Mouse (Mus musculus): ENCODE measurements around the gene Gm49630. TPM values are rescaled to one million over a fixed set of nuclear protein-coding genes. Genes with fewer than 3 reads are reported as not detected.
"Not testable (repeated sequence)": the region's sequence is repeated elsewhere in the genome, so short reads cannot be mapped to it uniquely, and the experiment has no call there.

Gm49630 gene
- total RNA-seq, 2 experiments from 2014 or later, result not detected

DNA sequence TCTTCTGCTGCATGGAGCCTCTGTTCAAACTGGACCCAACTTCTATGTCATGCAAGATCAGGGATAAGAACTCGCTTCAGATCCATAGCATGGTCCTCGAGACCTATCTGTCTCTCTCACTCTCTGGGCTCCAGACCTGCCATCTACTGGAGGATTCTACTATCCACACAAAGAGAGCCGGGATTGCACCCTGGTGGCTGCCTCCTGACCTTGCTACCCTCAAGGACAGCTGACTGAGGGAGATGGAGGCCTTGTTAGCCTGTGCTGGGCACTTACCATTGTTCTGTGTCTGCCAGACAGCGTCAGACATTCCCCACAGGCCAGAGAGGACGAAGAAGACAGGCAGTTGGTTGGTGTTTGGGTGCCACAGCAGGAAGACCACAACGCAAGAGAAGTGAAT is 2.4 kb downstream of the Gm49630 start:
- intact Hi-C loops (cut with DNase I); DNase-seq: not testable (repeated sequence)

DNA sequence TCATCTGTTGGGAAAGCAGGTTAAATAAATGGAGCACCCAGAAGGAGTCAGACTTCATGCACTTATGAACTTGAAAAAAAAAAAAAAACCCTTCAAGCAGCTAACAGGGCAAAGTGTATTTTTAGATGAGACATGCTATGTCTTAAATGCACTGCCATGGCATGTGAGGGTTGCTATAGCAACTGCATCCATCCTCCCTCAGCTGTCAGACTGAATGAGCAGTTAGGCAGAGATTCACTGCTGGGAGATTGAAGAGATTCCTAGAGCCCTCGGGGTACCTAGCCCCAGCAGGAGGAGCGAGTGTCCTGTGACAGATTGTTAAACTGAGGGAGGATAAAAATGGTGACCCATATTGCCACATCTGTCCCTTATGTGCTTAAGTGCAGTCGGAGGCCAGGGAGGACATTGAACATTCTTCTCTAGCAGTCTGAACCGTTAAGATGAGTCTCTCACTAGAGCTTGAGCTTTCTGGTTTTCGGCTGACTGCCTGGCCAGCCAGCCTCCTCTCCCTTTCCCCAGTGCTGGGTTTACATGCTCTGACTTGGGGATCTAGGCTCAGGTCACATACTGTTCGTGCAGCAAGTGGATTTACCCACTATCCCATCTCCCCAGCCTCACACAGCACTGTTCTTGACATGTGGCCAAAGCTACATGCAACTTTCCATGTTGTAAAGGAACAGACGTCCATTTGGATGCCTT is 5.0 kb downstream of the Gm49630 start:
- DNase-seq; intact Hi-C loops (cut with DNase I): not testable (repeated sequence)

DNA sequence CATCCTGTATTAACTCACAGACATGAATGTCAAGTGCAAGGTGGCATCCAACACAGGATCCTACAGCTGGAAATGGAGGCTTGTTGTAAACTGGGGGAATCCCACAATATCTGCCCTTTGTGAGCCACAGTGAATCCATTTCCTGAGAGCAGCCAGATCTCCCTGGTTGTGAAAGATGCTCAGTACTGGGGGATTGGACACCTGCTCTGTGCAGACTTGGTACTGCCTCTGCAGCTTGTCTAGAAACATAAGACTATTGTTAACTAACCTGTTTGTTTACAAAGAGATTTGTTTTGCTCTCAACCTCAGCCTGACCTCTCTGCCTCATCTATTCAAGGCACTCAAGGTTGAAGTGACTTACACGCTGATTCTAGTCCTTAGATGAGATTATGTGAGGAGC is 5.5 kb downstream of the Gm49630 start:
- intact Hi-C loops (cut with DNase I); DNase-seq: not testable (repeated sequence)

DNA sequence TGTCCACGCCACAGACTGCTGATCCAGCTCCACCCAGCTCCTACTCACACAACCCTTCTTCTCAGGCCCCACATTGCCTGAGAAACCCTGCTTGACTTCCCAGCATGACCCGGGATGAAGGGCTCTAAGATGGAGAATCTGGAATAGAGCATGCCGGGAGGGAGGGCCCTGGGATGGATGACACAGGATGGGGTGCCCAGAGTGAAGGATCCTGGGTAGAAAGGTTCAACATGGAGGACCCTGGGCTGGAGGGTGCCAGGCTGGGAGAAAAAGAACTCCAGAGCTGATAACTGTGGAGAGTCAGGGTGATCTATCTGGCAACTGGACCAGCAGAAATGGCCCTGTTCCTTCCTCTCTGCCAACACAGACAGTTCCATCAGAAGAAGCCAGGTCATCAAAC is 6.2 kb downstream of the Gm49630 start:
- DNase-seq; intact Hi-C loops (cut with DNase I): not testable (repeated sequence)

DNA sequence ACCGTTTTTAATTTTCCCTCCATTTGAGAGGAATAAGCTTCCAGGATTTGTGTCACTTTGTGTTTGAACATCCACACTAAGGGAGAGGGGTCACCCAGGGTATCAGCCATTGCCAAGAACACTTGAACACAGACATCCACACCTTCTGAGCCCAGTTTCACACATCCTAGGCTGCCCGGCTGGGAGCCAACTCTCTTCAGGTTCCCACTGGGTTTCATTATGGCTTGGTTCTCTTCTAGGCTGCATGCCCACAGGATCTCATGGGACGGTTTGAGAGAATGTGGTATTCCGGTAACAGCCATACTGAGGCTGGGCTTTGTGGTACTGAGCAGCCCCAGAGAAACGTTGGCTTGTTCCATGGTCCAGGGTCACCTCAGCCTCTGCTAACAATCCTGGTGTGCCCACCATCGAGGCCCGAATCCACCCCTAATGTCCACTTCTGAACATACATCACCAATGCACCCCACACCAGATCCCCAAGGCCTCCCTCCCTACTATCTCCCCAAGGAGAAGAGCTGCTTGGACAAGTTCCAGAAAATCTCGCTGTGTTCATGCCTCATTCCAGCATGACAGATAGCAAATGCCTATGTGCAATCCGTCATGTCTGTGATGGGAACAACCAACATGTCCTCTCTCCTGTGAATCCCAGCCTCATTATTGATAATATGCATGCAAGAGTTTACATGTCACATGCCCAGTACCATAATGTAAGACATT is 10.9 kb downstream of the Gm49630 start:
- intact Hi-C loops (cut with DNase I), result not testable (repeated sequence)
- peak; percentile 76 to 79 for DNase-seq

DNA sequence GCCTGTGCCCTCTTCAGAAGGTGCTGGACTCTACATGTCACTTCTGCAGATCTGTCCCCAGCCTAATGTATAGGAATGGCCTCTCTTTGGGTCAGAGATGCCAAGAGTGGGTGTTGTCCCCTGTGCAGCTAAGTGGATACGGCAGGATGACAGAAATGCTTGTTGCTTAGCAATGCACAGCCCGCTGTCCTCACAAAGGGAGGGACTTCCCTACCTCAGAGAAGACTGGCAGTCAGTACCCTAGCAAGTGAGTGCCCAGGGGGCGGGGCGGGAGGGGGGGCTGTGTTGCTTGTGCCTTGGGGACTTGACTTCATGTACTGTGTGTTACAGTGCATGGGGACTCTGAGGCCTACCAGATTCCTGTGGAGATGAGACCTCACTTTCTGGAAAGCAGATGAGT is 12.0 kb downstream of the Gm49630 start:
- intact Hi-C loops (cut with DNase I); DNase-seq: not testable (repeated sequence)

DNA sequence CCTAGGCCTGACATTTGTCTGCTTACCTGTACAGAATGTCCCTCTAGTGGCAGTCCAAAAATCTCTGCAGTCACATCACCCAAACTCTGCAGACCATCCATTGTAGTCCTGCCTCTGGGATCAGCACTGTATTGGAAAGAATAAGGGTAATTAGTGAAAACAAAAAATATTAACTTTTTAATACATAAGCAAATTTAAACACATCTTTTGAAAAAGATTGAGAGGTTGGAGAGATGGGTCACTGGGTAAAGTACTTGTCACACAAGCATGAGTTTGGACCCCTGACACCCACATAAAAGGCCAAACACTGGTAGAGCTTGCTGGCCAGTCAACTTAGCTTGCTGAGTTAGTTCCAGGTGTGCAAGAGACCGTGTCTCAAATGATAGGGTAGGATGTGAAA is 19.2 kb downstream of the Gm49630 start, which contains the start of gene Ttll2:
Gene Ttll2, minus strand, starts transcription at position 101 of the 400 bp plus-strand sequence.
- DNase-seq; intact Hi-C loops (cut with DNase I): not testable (repeated sequence)

DNA sequence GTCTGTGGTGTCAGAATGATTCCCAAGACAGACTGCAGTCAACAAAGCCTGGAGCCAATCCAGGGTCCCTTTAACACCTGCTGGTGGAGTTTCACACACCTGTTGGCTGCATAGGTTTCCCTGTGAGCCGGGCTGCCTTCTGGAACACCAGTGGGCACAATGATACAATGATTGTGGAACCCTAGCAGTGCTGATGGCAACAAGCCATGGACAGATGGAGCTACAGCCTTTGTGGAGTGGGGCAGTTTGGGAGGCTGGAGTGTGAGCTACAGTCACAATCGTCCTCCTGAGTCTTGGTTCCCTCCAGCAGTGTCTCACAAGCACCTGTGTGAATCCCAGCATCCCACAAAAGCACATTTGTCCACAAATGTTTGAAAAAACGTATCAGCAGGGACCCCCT is 23.0 kb downstream of the Gm49630 start:
- intact Hi-C loops (cut with DNase I), result not testable (repeated sequence)

DNA sequence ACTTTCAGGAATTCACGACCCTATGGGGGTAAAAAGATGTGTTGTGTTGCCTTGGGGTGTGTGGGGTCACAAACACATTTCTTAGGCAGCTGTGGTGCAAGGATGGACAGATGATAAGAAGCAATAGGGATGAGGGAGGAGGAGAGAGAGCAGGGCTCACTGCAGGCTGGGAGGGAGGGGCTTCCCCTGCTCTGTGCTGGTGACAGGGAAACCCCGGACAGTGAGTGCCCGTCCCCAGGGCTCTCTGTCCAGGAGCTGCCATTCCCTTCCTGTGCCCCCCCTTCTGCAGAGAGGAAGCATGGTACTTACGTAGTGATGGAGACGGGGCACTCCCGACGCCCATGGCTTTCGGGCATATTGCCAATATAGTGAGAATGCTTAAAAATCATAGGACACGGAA is 34.4 kb downstream of the Gm49630 start:
- intact Hi-C loops (cut with DNase I), result not testable (repeated sequence)

More for the DNA sequence above, 23.0 kb downstream of the Gm49630 start:
- DNase-seq, result not testable (repeated sequence)

DNA sequence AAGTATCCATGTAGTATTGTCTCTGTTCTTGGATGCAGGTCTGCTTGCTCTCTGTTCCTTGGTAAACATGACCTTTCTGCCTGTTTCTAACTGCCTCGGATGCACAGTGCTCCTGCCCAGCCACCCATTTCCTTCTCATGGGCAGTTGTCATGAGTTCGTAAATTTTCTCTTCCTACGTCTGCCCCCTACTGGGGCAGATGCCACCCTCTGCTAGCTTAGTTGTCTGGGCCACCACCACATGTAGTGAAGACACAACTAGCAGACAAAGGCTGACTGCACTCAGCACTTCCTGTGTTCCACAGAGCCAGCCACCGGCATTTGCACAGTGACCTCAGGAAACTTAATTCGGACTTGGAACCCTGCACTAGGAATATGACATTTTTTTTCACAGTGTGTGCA is 39.0 kb downstream of the Gm49630 start:
- DNase-seq; intact Hi-C loops (cut with DNase I): not testable (repeated sequence)

More for the DNA sequence above, 34.4 kb downstream of the Gm49630 start:
- DNase-seq, result not testable (repeated sequence)

DNA sequence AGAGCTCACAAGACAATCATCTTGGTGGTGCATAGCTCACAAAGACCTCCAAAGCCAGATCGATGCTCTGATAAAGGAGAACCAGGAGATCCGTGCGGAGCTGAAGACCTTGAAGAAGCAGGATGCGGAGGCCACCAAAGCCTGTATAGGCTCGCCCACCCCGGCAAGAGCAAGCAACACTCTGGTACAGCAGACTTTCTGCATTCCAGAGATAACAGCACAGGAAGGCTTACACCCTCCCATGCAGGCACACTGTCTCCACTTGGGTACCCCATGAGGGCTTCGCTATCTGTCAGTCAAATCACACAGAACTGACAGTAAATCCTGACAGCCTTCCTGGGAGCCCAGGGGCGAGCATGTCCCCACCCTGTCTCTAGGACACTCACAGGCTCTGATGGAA is 45.4 kb downstream of the Gm49630 start:
- intact Hi-C loops (cut with DNase I); DNase-seq: not testable (repeated sequence)

DNA sequence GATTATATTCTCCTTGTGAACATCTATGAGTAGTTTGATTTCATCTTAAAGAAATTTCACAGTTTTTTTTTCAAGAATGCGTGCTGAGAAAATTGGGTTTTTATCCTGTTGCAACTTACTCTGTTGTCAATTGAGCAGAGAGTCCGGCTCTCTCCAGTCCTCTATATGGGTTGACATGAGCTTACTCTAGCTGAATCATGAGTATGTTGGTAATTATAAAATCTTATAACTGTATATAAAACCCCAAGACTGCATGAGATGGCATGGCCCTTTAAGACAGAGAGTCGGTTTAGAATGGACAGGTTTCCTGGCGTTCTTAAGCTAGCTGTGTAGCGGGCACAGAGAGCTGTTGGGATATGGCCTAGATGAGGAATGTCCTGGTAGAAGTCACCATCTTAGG is 47.4 kb downstream of the Gm49630 start, which contains the start of gene Tcp10a:
Gene Tcp10a, plus strand, starts transcription at position 301 of the 400 bp plus-strand sequence.
- intact Hi-C loops (cut with DNase I); DNase-seq: not testable (repeated sequence)

DNA sequence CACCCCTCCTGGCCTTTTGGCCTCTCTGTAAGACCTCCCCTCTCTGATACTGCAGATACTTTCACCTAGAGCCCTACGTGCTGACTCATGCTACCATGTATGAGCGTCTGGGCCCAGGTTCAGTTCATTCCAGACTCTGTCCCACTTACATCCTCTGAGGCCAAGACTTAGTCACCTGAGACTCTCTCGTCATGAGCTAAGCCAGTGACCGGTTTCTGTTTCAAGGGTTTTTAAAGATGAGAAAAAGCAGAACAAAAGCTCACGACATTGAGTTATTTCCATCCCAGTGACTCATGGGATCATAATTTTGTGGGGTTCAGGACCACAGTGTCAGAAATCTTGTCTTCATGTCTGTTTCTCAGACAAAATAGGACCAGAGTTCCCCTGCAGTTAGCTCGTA is 52.0 kb downstream of the Gm49630 start:
- intact Hi-C loops (cut with DNase I); DNase-seq: not testable (repeated sequence)

DNA sequence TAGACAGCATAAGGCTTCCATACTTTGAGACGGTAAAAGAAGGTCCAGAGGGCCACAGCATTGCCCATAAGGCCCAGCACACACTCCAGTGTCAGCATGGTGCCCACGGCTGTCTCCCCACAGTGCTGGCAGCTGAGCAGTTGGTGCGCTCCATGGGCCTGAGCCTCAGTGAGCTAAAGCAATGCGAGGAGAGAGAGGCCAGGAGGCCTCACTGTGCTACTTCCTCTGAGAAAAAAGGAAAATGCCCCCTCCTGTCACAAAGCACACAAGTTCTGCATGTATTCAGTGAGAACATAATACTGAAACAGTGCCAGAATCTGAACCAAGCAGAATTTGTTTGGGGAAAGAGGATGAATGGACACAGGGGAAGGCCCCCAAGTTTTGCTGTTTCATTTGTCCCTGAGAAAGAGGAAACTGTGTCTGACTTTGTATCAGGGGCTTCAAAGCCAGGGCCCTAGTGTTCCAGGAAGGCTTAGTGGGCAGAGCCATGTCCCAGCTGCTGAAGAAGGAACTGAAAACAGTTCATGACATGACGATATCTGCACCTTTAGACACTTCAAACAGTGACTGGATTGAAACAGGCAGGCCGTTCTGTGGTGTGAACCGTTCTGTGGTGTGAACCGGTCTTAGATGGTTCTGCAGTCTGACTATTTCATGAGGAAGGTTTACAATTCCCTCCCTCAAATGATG is 55.9 kb downstream of the Gm49630 start:
- intact Hi-C loops (cut with DNase I); DNase-seq: not testable (repeated sequence)

DNA sequence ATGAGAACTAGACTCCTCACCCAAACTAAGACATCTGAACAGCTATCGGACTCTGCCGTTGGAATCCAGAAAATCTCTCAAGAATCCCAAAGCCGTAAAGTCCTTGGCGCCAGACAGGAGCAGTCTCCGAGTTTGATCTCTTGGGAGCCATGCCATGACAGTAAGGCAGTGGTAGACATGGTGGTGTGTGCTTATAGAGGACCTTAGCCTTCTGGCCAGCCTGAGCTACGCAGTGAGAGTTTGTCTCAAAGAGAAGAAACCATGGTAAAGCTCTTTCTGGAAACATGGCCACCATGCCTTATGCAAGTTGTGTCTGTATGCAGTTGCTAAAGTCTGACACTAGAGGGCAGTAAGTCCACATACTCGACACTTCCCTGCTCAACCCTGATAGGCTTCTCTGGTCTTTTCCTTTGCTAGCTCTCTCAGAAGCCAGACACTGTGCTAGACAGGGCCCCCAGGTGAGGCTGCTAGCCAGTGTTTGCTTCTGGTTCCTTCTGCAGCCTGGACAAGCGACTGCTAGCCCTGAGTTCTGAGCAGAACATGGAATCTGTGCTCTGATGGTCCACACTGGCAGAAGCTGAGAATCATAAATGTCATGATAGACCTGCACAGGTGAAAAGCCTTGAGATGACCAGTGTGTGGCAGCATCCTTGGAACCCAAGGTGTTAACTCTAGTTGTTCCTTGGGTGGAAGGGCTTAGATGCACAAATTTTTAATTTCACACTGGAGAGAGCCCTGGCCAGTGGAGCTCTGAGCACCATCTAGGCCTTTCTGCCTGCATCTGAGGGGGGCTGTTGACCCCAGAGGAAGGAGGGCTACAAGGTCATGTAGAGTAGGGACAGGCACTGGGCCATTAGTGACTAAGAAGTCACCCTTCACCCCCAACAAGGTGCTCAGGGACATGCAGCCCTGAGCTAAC is 65.2 kb downstream of the Gm49630 start:
- DNase-seq, result peak; percentile 61 to 67
- intact Hi-C loops (cut with DNase I), result not testable (repeated sequence)

Other genes with a start within 250 kb of the Gm49630 start
- gene Rps6ka2, start 201.9 kb downstream of the Gm49630 start, total RNA-seq (2021), result 10 to 100 TPM; 16.7 to 20.9 TPM
- not detected for gene Tcp10a, start 47.3 kb downstream of the Gm49630 start, total RNA-seq (2021)
- not detected for gene Ttll2, start 19.3 kb downstream of the Gm49630 start, total RNA-seq (2021)
- not detected for gene Unc93a2, start 13.5 kb upstream of the Gm49630 start, total RNA-seq (2021)

All from heart, postnatal 10 days (tissue).